Mouse (Mus musculus): ENCODE measurements at regions not wholly inside any gene's neighbourhood (a gene's known extent, or its start where the extent isn't known, plus 50 kb on each side); places are given as distances from the start of the nearest gene placed in this dataset.

- H3K27me3 ChIP-seq (ENCODE audit: control insufficient read depth, insufficient read depth, low read length) = no peaks in the 10 kb centered on the region
- H3K27ac ChIP-seq (ENCODE audit: low read length) = no peak overlapping the region
- no peaks in the 10 kb centered on the region for H3K9me3 ChIP-seq (ENCODE audit: control insufficient read depth, low read depth, low read length)
- ATAC-seq (ENCODE audit: insufficient number of reproducible peaks, insufficient read depth, low FRiP score, low read depth) = no peak
- no peak overlapping the region for H3K4me2 ChIP-seq (replicated peaks; ENCODE audit: low read depth, low read length)
- no peak overlapping the region for H3K4me3 ChIP-seq (ENCODE audit: low read depth, low read length)
- no peak overlapping the region for H3K9ac ChIP-seq (replicated peaks; ENCODE audit: low read depth, low read length)
- WGBS = 78% methylated on average over 4 of the region's 4 CpGs
- no peaks in the 10 kb centered on the region for H3K36me3 ChIP-seq (ENCODE audit: control insufficient read depth, insufficient read depth, low read length)
- no peaks in the 10 kb centered on the region for H3K4me1 ChIP-seq (ENCODE audit: control insufficient read depth, insufficient read depth, low read length)
These were observed 555.4 kb upstream of the Kirrel3 start for GRCm38 (mm10) chr9:33930286-33930685.

- Histone ChIP-seq H3K9ac (replicated peaks; ENCODE audit: low read depth, low read length) (no peak overlapping the region), H3K27me3 (ENCODE audit: control insufficient read depth, insufficient read depth, low read length) (no peaks in the 10 kb centered on the region), H3K9me3 (ENCODE audit: control insufficient read depth, low read depth, low read length) (no peaks in the 10 kb centered on the region), H3K4me1 (ENCODE audit: control insufficient read depth, insufficient read depth, low read length) (no peaks in the 10 kb centered on the region), H3K36me3 (ENCODE audit: control insufficient read depth, insufficient read depth, low read length) (no peaks in the 10 kb centered on the region), H3K4me2 (replicated peaks; ENCODE audit: low read depth, low read length) (no peak overlapping the region), H3K27ac (ENCODE audit: low read length) (no peak overlapping the region), H3K4me3 (ENCODE audit: low read depth, low read length) (no peak overlapping the region)
- no peak for ATAC-seq (ENCODE audit: insufficient number of reproducible peaks, insufficient read depth, low FRiP score, low read depth)
- WGBS = 59% methylated on average over 5 of the region's 5 CpGs
These were observed 551.6 kb upstream of the Kirrel3 start for GRCm38 (mm10) chr9:33934071-33934470.

- H3K9ac ChIP-seq (replicated peaks; ENCODE audit: low read depth, low read length) = no peak overlapping the region
- no peaks in the 10 kb centered on the region for H3K27me3 ChIP-seq (ENCODE audit: control insufficient read depth, insufficient read depth, low read length)
- no peaks in the 10 kb centered on the region for H3K36me3 ChIP-seq (ENCODE audit: control insufficient read depth, insufficient read depth, low read length)
- ATAC-seq (ENCODE audit: insufficient number of reproducible peaks, insufficient read depth, low FRiP score, low read depth) = no peak
- no peak overlapping the region for H3K4me2 ChIP-seq (replicated peaks; ENCODE audit: low read depth, low read length)
- H3K9me3 ChIP-seq (ENCODE audit: control insufficient read depth, low read depth, low read length) = no peaks in the 10 kb centered on the region
- no peaks in the 10 kb centered on the region for H3K4me1 ChIP-seq (ENCODE audit: control insufficient read depth, insufficient read depth, low read length)
- no peak overlapping the region for H3K4me3 ChIP-seq (ENCODE audit: low read depth, low read length)
- H3K27ac ChIP-seq (ENCODE audit: low read length) = no peak overlapping the region
These were observed 531.4 kb upstream of the Kirrel3 start for GRCm38 (mm10) chr9:33954319-33954718.

Data from stomach, embryonic 14.5 days (tissue).